Mouse (Mus musculus) ovary, postnatal 36 days (tissue): Measurements from ENCODE around the gene Padi4.
A peak's percentile ranks its signal among the peaks of the same experiment; 100 is the strongest.

Experiments used
- DNase-seq: peaks from one replicate; pipeline ENCODE4 v3.0.0; 2022; ENCODE audit warnings: low spot score, mixed read lengths

Gene Padi4

DNA sequence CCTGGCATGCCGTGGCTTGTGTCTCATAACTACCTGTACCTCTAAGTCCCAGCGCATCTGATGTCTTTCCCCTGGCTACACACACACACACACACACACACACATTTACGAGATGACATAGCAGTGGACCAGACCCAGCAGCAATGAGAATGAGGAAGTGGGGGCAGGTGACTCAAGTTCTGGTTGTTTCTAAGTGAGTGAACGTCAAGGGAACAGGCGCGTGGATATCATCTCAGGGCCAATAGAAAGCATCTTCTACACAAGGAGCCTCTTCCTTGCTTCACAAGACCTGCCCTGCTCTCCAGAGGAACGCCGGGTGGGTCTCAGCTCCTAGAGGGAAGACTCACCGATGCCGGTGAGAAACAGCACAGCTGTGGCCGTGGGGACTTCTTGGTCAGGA is 33.4 kb downstream of the Padi4 start:
- no peak for DNase-seq

DNA sequence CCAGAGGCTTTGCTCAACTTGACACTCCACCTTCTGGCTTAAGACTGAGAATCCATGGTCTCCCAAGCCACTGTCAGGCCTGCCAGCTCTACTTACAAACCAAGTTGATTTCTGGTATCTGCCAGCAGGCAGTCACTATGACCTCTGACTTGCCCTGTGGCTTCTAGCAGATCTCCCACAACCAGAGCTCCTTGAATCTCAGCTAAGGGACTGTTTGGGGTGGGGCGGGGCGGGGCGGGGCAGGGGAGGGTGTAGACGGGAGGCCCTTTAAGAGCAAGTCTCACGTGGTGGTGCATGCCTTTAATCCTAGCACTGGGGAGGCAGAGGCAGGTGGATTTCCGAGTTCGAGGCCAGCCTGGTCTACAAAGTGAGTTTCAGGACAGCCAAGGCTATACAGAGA is 41.2 kb downstream of the Padi4 start:
- DNase-seq, result no peak

- no peak for DNase-seq
Observed at GRCm38 (mm10) chr4:140731654-140732053, 42.4 kb downstream of the Padi4 start.

- no peak for DNase-seq
Observed at GRCm38 (mm10) chr4:140726907-140727306, 47.1 kb downstream of the Padi4 start.

DNA sequence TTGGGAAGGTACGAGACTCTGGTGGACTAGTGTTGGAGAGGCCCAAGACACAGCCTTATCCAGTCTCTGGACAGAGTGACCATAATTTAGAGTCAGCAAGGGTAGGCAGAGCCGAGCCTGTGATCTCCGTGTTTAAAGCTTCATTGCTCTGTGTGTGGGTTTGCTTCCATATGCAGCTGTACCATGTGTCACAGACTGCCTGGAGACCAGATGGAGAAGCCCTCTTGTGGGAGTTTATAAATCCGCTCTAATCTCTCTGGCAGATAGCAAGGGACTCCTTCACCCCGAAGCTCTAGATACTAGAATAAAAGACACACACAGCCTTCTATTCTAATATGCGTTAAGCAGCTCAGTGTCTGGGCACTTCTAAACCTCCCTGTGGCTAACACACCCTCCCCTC is 49.3 kb downstream of the Padi4 start:
- no peak for DNase-seq

DNA sequence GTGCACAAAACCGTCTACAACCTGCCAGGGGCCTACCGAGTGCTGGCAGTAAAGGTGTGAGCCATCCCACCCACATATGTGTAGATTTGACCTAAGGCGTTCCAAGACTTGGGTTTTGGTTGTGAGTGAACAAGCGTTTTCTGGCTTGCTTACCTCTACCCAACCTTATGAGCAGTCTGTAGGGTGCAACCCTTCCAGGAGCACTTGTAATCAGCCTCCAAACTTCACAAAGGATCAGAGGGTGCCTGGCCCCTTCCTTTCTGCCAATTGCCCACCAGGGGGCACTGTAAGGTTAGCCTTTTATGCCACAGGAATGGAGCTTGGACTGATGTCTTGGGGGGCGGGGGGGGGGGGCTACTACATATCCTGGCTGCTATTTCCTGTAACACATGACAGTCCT is 50.2 kb downstream of the Padi4 start:
- DNase-seq, result no peak

GRCm38 (mm10) chr4:140723192-140723591 is 50.8 kb downstream of the Padi4 start:
- no peak for DNase-seq

GRCm38 (mm10) chr4:140722710-140723109 is 51.3 kb downstream of the Padi4 start:
- DNase-seq, result no peak

DNA sequence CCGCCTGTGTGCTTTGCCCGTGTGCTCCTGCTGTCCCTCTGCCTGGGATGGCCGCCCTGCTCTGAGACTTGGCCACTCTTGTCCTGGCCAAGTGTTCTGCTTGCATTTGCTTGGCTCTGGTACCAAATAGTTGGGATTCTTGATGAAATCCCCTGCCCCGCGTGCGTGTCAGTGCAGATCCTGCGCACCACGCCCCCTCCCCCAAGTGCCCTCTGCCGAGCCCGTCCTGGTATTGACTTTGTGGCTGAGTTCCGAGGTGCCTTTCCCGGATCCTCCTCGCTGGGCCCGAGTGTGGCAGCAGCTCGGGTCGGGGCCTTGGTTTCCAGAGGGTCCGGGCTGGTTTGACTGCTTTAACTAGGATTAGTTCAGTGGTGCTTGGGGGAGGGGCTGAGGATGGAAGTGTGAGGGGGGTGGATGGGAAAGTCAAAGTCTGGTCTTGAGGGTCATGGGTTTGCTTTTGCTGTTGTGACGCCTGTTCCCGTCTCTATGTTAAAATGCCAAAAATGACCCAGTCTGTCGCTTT is 52.0 kb downstream of the Padi4 start:
- DNase-seq, result no peak

GRCm38 (mm10) chr4:140720091-140720490 is 53.9 kb downstream of the Padi4 start:
- DNase-seq, result no peak

GRCm38 (mm10) chr4:140718436-140718835 is 55.6 kb downstream of the Padi4 start:
- DNase-seq, result no peak

DNA sequence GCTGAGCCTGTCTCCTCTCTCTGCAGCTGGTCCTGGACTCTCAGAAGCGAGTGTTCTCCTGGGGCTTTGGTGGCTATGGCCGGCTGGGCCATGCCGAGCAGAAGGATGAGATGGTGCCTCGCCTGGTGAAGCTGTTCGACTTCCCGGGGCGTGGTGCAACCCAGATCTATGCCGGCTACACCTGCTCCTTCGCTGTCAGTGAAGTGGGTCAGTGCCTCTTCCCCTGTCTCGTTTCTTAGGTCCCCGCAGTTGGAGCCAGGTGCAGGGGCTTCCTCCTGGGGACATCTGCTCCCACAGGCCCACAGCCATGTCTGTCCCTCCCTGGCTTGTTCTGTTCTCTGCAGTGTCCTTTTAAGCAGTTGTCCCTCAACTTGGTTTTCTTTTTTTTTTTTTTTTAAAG is 57.0 kb downstream of the Padi4 start:
- no peak for DNase-seq

GRCm38 (mm10) chr4:140714586-140714985 is 59.5 kb downstream of the Padi4 start:
- no peak for DNase-seq

- peak; percentile 85 for DNase-seq
Observed at GRCm38 (mm10) chr4:140713480-140714365, 60.3 kb downstream of the Padi4 start.

GRCm38 (mm10) chr4:140711360-140711759 is 62.7 kb downstream of the Padi4 start:
- DNase-seq, result no peak

DNA sequence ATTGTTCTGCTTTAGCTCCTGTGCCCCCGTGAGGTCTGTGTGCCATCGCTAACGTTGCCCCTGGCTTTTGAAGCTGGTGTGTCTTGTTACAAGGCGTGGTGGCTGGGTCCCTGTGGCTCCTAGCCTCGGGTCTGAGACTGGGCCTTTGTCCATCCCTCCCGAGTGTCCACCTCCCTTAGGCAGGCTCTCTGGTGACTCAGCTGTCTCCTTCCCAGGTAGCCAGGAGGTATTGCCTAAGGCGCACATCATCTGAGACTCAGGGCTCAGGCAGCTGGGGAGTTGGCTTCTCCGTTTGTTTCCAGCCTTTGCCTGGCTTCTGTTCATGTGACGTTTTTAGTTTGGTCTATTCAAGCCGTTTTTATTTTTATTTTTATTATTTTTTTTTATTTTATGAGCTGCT is 63.3 kb downstream of the Padi4 start:
- DNase-seq, result no peak

DNA sequence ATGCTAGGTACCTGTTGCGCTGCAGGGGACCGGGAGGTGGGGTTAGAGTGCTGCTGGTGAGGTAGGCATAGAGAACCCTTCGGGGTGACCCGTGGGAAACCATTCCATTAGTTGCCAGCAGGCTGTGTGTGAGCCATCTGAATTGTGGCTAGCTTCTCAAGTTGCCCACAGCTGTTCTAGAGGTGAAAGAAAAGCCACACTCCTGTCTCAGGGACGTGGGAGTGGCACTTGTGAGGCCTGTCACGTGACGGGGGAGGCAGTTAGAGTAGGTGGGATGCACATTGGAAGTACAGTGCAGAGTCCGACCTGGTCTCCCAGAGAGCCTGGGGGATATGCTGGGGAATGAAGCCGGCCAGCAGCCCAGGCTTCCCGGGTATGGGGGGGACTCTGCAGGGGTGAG is 64.4 kb downstream of the Padi4 start:
- no peak for DNase-seq

DNA sequence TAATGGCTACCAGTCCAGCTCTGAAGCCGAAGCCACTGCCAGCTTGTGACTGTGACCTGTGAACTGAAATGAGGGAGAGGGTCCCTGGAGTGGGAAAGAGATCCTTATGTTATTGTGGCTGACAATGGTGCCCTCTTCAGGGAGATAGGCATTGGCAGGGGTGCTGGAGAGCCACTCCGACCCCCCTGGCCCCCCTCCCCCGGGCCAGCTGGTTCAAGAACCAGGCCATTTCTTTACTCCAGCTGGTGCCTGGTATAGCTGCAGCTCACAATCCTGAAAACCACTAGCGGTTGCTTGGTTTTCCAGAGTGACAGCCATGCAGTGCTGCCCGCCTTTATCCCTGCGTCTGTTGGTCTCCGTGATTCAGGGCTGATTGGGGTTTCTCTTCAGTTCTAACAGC is 64.9 kb downstream of the Padi4 start:
- no peak for DNase-seq

GRCm38 (mm10) chr4:140708297-140708927 is 65.6 kb downstream of the Padi4 start:
- DNase-seq, result no peak

- no peak for DNase-seq
Observed at GRCm38 (mm10) chr4:140707615-140708014, 66.4 kb downstream of the Padi4 start.

GRCm38 (mm10) chr4:140704166-140704565 is 69.9 kb downstream of the Padi4 start:
- DNase-seq, result no peak

GRCm38 (mm10) chr4:140703636-140704035 is 70.4 kb downstream of the Padi4 start:
- no peak for DNase-seq

- peak; percentile 90 for DNase-seq
Observed at GRCm38 (mm10) chr4:140702611-140703327, 71.3 kb downstream of the Padi4 start.
